ENCODE assay signal across 17 mouse cellular contexts in genomic region chr15:84254387-84254786, GRCm38 (mm10). TPM values are rescaled to one million over a fixed set of nuclear protein-coding genes. Genes with fewer than 3 reads are reported as not detected.
DNase-seq lines count a peak whose midpoint lies in the region; ATAC-seq and TF ChIP-seq lines count a peak whose summit lies in the region.
"Had no signal": no experiment of that assay in that cellular context is flagged by ENCODE, and none has a peak within 500 bp of the region (broad histone marks: within the 10 kb centered on the region; RNA-seq: fewer than 3 reads in every experiment).

No protein-coding gene starts in this region.

- no peak for TF ChIP-seq CTCF in hindbrain, postnatal 0 days (IDR thresholded peaks at IDR 0.05; ENCODE audit: low read depth)

- H3K9me3 ChIP-seq in heart, embryonic 10.5 days = no peaks in the 10 kb centered on the region
- no peaks in the 10 kb centered on the region for H3K9me3 ChIP-seq in hindbrain, embryonic 10.5 days
- H3K9me3 ChIP-seq in hindbrain, postnatal 0 days (ENCODE audit: low read length) = no peaks in the 10 kb centered on the region
- no peaks in the 10 kb centered on the region for H3K9me3 ChIP-seq in midbrain, embryonic 14.5 days (ENCODE audit: control insufficient read depth, low read length)
- no peaks in the 10 kb centered on the region for H3K9me3 ChIP-seq in midbrain, embryonic 16.5 days (replicated peaks; ENCODE audit: control insufficient read depth, low read length, poor library complexity, severe bottlenecking)
- no peaks in the 10 kb centered on the region for H3K9me3 ChIP-seq in forebrain, embryonic 15.5 days
- H3K9me3 ChIP-seq: kidney, embryonic 15.5 days; limb, embryonic 12.5 days; liver, embryonic 12.5 days; neural tube, embryonic 12.5 days had no signal

- no peak overlapping the region for H3K4me3 ChIP-seq in heart, embryonic 10.5 days
- no peak overlapping the region for H3K4me3 ChIP-seq in hindbrain, embryonic 10.5 days
- H3K4me3 ChIP-seq in hindbrain, postnatal 0 days (ENCODE audit: low read length) = no peak overlapping the region
- no peak overlapping the region for H3K4me3 ChIP-seq in midbrain, embryonic 14.5 days (replicated peaks; ENCODE audit: low read depth, low read length)
- H3K4me3 ChIP-seq in midbrain, embryonic 16.5 days (ENCODE audit: low read depth, low read length) = no peak overlapping the region
- H3K4me3 ChIP-seq in forebrain, embryonic 15.5 days = no peak overlapping the region
- H3K4me3 ChIP-seq: kidney, embryonic 15.5 days; limb, embryonic 12.5 days; liver, embryonic 12.5 days; neural tube, embryonic 12.5 days had no signal

- no peak for DNase-seq in heart, embryonic 10.5 days (ENCODE audit: low spot score)
- DNase-seq in heart, adult 9 months (ENCODE audit: low spot score in 2 of 2) = no peak
- no peak for DNase-seq in hindbrain, embryonic 10.5 days (ENCODE audit: low spot score)
- DNase-seq in hindbrain, postnatal 0 days (ENCODE audit: low spot score) = no peak
- no peak for DNase-seq in midbrain, embryonic 14.5 days
- DNase-seq: adrenal gland, postnatal 25 days; B cell, adult 2 months; kidney, postnatal 4 days had no signal

- no peak overlapping the region for H3K4me2 ChIP-seq in hindbrain, postnatal 0 days (ENCODE audit: low read depth, low read length)
- no peak overlapping the region for H3K4me2 ChIP-seq in midbrain, embryonic 14.5 days (ENCODE audit: low read length)
- no peak overlapping the region for H3K4me2 ChIP-seq in midbrain, embryonic 16.5 days (ENCODE audit: low read length)
- H3K4me2 ChIP-seq in forebrain, embryonic 15.5 days (replicated peaks) = no peak overlapping the region
- H3K4me2 ChIP-seq: hindbrain, embryonic 14.5 days; kidney, embryonic 15.5 days; limb, embryonic 12.5 days; liver, embryonic 12.5 days; neural tube, embryonic 12.5 days had no signal

- peak overlapping the region; percentile 84 for H3K27ac ChIP-seq in heart, embryonic 10.5 days
- peak overlapping the region; percentile 50; the same call in 1 of the 2 replicates for H3K27ac ChIP-seq in hindbrain, embryonic 10.5 days
- H3K27ac ChIP-seq in hindbrain, postnatal 0 days = no peak overlapping the region
- 0 out of 2 replicates have a peak overlapping the region, but pooled peaks have one; percentile 10 for H3K27ac ChIP-seq in midbrain, embryonic 14.5 days (replicated peaks; ENCODE audit: low read depth, low read length)
- H3K27ac ChIP-seq in midbrain, embryonic 16.5 days (ENCODE audit: low read length) = no peak overlapping the region
- no peak overlapping the region for H3K27ac ChIP-seq in forebrain, embryonic 15.5 days (replicated peaks)
- H3K27ac ChIP-seq: hindbrain, embryonic 14.5 days; kidney, embryonic 15.5 days; limb, embryonic 12.5 days; liver, embryonic 12.5 days; neural tube, embryonic 12.5 days had no signal

- no peaks in the 10 kb centered on the region for H3K36me3 ChIP-seq in heart, embryonic 10.5 days
- H3K36me3 ChIP-seq in hindbrain, embryonic 10.5 days = no peaks in the 10 kb centered on the region
- no peaks in the 10 kb centered on the region for H3K36me3 ChIP-seq in hindbrain, postnatal 0 days (ENCODE audit: insufficient read depth, low read length)
- H3K36me3 ChIP-seq in midbrain, embryonic 14.5 days (ENCODE audit: control insufficient read depth, insufficient read depth, low read length) = no peaks in the 10 kb centered on the region
- H3K36me3 ChIP-seq in midbrain, embryonic 16.5 days (ENCODE audit: control insufficient read depth, insufficient read depth, low read length) = no peaks in the 10 kb centered on the region
- H3K36me3 ChIP-seq in forebrain, embryonic 15.5 days = no peaks in the 10 kb centered on the region
- H3K36me3 ChIP-seq: kidney, embryonic 15.5 days; limb, embryonic 12.5 days; liver, embryonic 12.5 days; neural tube, embryonic 12.5 days had no signal

- H3K9ac ChIP-seq in hindbrain, postnatal 0 days (replicated peaks; ENCODE audit: low read length) = no peak overlapping the region
- H3K9ac ChIP-seq in midbrain, embryonic 14.5 days (replicated peaks; ENCODE audit: low read length) = no peak overlapping the region
- no peak overlapping the region for H3K9ac ChIP-seq in midbrain, embryonic 16.5 days (ENCODE audit: low read depth, low read length)
- no peak overlapping the region for H3K9ac ChIP-seq in forebrain, embryonic 15.5 days (replicated peaks)
- H3K9ac ChIP-seq: hindbrain, embryonic 14.5 days; kidney, embryonic 15.5 days; limb, embryonic 12.5 days; liver, embryonic 12.5 days; neural tube, embryonic 12.5 days had no signal

- WGBS in heart, embryonic 10.5 days = 59% methylated on average over 8 of the region's 8 CpGs
- WGBS in hindbrain, embryonic 10.5 days = 78% methylated on average over 8 of the region's 8 CpGs
- 52% methylated on average over 8 of the region's 8 CpGs for WGBS in hindbrain, postnatal 0 days
- WGBS in midbrain, embryonic 14.5 days = 65% methylated on average over 8 of the region's 8 CpGs
- WGBS in midbrain, embryonic 16.5 days = 73% methylated on average over 8 of the region's 8 CpGs
- WGBS in forebrain, embryonic 15.5 days = 74% methylated on average over 8 of the region's 8 CpGs

- H3K27me3 ChIP-seq in heart, embryonic 10.5 days (ENCODE audit: insufficient read depth, poor library complexity, severe bottlenecking) = no peaks in the 10 kb centered on the region
- H3K27me3 ChIP-seq in hindbrain, embryonic 10.5 days (ENCODE audit: insufficient read depth, poor library complexity, severe bottlenecking) = peaks cover 16% of the 10 kb centered on the region
- no peaks in the 10 kb centered on the region for H3K27me3 ChIP-seq in hindbrain, postnatal 0 days (ENCODE audit: insufficient read depth, low read length)
- peaks cover 2% of the 10 kb centered on the region; the same call in 1 of the 2 replicates for H3K27me3 ChIP-seq in midbrain, embryonic 14.5 days (ENCODE audit: control insufficient read depth, insufficient read depth, low read length)
- no peaks in the 10 kb centered on the region for H3K27me3 ChIP-seq in midbrain, embryonic 16.5 days (ENCODE audit: control insufficient read depth, insufficient read depth, low read depth, low read length)
- no peaks in the 10 kb centered on the region for H3K27me3 ChIP-seq in forebrain, embryonic 15.5 days
- H3K27me3 ChIP-seq: limb, embryonic 12.5 days; neural tube, embryonic 12.5 days had no signal

- ATAC-seq in hindbrain, postnatal 0 days = no peak
- no peak for ATAC-seq in midbrain, embryonic 14.5 days (ENCODE audit: low FRiP score, low TSS enrichment)
- no peak for ATAC-seq in midbrain, embryonic 16.5 days
- ATAC-seq in forebrain, embryonic 15.5 days (replicated peaks) = no peak
- ATAC-seq: forebrain, embryonic 14.5 days; intestine, postnatal 0 days; liver, embryonic 12.5 days had no signal

- peaks cover 89% of the 10 kb centered on the region for H3K4me1 ChIP-seq in heart, embryonic 10.5 days
- H3K4me1 ChIP-seq in hindbrain, embryonic 10.5 days (replicated peaks) = peaks cover 61% of the 10 kb centered on the region
- H3K4me1 ChIP-seq in hindbrain, postnatal 0 days (ENCODE audit: insufficient read depth, low read length) = peaks cover 20% of the 10 kb centered on the region
- H3K4me1 ChIP-seq in midbrain, embryonic 14.5 days (ENCODE audit: control insufficient read depth, insufficient read depth, low read length) = peaks cover 30% of the 10 kb centered on the region
- peaks cover 22% of the 10 kb centered on the region for H3K4me1 ChIP-seq in midbrain, embryonic 16.5 days (ENCODE audit: control insufficient read depth, insufficient read depth, low read length)
- peaks cover 20% of the 10 kb centered on the region for H3K4me1 ChIP-seq in forebrain, embryonic 15.5 days

RNA-seq across cellular contexts. Expression of gene Parvb, which starts 22.5 kb away (rescaled TPM):
- polyA plus RNA-seq in heart, embryonic 10.5 days (2016; fragmentation: Nextera tagmentation; extraction: Ambion mirVana) = 12.8 and 17.6 TPM in 2 replicates
- polyA plus RNA-seq in hindbrain, embryonic 10.5 days (2016; fragmentation: Nextera tagmentation; extraction: Ambion mirVana) = 7.1 and 7.6 TPM in 2 replicates
- total RNA-seq in hindbrain, postnatal 0 days (2014; rRNA removed) = 9.4 and 9.5 TPM in 2 replicates
- polyA plus RNA-seq in hindbrain, postnatal 0 days (2015; fragmentation: Nextera tagmentation; extraction: Ambion mirVana) = 4.3 and 6.2 TPM in 2 replicates
- polyA plus RNA-seq in midbrain, embryonic 14.5 days (2014; fragmentation: Nextera tagmentation; extraction: Ambion mirVana) = 4.4 and 4.9 TPM in 2 replicates
- polyA plus RNA-seq in midbrain, embryonic 16.5 days (2015; fragmentation: Nextera tagmentation; extraction: Ambion mirVana) = 4.3 and 4.7 TPM in 2 replicates
- 2.8 and 3.8 TPM in 2 replicates for polyA plus RNA-seq in forebrain, embryonic 15.5 days (2015; fragmentation: Nextera tagmentation; extraction: Ambion mirVana)

Comparison
In these comparisons a context has a peak if more than half of its experiments do, and no peak if none do; other contexts are left out.
1. H3K27ac ChIP-seq: peak in heart, embryonic 10.5 days (single experiment), hindbrain, embryonic 10.5 days (single experiment) and midbrain, embryonic 14.5 days (single experiment); none in hindbrain, postnatal 0 days (single experiment), midbrain, embryonic 16.5 days (single experiment) and forebrain, embryonic 15.5 days (single experiment).